Mouse (Mus musculus): ENCODE results near the gene Pcsk6.

DNA sequence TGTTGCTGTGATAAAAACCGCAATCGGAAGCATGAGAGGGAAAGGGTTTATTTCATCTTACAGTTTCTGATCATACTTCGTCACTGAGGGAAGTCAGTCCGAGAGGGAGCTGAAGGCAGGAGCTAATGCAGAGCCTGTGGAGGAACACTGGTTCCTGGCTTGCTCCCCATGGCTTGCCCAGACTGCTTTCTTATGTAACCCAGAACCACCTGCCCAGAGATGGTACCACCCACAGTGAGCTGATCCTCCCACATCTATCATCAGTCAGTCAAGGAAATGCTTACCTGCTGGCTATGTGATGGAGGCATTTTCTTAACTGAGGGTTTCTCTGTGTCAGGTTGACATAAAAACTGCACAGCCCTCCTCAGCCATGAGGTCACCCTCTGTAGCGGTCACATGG lies 127.2 kb downstream of the Pcsk6 start:
- no peak for TF ChIP-seq GATA1 (IDR thresholded peaks at IDR 0.05; ENCODE audit: low read length)
- TF ChIP-seq TAL1 (IDR thresholded peaks at IDR 0.05; ENCODE audit: low read length): no peak
